Mouse (Mus musculus): ENCODE data around the gene Tdrd3.

GRCm38 (mm10) chr14:87393096-87393495, 23.3 kb upstream of the Tdrd3 start:
- no peak for TF ChIP-seq CTCF (IDR thresholded peaks at IDR 0.05; ENCODE audit: low read depth)
- TF ChIP-seq EP300 (IDR thresholded peaks at IDR 0.05; ENCODE audit: low read depth) = no peak
